Mouse (Mus musculus): ENCODE measurements around the gene Pbx4.

- TF ChIP-seq CTCF (IDR thresholded peaks at IDR 0.05; ENCODE audit: extremely low read depth, insufficient read length, insufficient replicate concordance, low read depth, low read length) (no peak), POLR2A (IDR thresholded peaks at IDR 0.05; ENCODE audit: low read depth, low read length) (no peak)
Observed at GRCm38 (mm10) chr8:69918506-69918905, 86.2 kb downstream of the Pbx4 start.
